Mouse (Mus musculus) ovary, postnatal 14 days (tissue): Measurements from ENCODE around the gene Esyt1.
A peak's percentile ranks its signal among the peaks of the same experiment; 100 is the strongest.
"Not testable (repeated sequence)": the region's sequence is repeated elsewhere in the genome, so short reads cannot be mapped to it uniquely, and the experiment has no call there.

ENCODE experiments used
- DNase-seq: peaks from one replicate; pipeline ENCODE4 v3.0.0; 2022; ENCODE audit warnings: low spot score

Esyt1 gene

DNA sequence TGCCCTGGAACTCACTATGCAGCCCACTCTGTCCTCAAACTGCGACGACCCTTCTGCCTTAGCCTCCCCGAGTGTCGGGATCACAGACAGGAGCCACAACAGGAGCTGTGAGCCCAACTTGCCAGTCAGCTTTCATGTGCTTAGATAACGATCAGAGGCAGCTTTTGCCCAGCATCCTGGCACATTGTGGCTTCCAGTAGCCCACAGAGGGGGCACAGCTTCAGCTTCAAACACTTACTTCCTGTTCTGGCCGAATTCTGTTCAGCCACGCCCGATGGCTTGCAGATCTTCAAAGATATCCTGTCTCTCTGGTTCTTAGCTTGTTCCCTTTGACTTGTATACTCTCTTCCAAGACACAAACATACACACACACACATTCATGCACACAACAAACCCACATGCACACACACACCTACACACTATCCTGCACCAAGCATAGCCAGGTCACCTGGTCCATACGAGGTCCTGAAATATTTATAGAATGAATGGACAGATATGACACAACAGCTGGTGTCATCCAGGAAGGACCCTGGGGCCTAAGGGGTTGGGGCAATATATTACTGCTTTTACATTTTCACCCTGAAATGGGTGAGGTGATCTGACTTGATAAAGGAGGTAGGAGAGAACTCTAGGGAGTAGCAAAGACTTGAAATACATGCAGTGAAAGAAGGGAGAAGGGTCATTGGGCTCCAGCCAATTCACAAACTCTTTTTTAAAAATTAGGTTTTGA is 20.9 kb downstream of the Esyt1 start:
- no peak for DNase-seq

DNA sequence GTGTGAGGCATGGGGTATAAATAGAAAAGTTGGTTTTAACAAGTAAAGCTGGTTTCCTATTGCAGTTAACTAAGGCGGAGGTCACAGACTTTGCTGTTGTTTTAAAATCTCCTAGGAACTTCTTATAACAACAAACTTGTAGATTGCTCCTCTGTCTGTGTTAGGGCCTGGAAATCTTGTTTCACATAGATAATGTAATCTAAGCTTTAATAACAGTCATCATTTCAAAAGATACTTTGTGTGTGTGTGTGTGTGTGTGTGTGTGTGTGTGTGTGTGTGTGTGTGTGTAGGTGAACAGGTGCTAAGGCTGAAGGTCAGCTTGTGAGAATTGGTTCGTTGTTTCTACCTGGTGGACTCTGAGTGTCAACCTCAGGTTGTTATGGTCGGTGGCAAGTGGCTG is 21.7 kb downstream of the Esyt1 start:
- no peak for DNase-seq

DNA sequence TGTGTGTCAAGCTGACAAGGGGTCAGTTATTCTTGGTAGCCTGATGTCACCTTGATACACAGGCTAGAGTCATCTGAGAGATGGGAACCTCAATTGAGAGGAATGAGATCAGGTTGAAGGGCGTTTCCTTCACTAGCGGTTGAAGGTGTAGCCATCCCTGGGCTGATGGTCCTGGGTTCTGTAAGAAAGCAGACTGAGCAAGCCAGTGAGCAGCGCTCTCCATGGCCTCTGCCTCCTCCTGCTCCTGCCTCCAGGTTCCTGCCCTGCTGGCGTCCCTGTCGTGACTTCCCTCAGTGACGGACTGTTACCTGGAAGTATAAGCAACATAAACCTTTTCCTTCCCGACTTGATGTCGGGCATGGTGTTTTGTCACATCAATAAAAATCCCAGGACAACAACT is 22.1 kb downstream of the Esyt1 start:
- DNase-seq = no peak

DNA sequence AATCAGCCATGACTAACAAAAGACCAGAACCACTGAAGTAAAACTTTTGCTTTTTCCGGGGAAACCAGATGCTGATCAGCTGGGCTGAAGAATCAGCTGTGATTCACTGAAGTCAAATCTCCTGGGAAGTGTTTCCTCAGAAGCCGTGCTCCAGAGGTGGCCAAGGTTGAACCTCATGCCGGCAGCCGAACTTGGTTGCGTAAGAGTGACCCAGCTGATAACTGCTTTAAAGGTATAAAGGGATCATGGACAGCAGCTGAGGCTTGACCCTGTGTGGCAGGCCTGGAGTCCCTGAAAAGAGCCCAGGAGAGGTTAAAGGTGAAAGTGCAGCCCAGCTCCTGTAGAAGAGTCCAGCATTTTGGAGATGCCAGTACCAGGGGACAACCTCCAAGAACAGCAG is 23.3 kb downstream of the Esyt1 start:
- DNase-seq = no peak

DNA sequence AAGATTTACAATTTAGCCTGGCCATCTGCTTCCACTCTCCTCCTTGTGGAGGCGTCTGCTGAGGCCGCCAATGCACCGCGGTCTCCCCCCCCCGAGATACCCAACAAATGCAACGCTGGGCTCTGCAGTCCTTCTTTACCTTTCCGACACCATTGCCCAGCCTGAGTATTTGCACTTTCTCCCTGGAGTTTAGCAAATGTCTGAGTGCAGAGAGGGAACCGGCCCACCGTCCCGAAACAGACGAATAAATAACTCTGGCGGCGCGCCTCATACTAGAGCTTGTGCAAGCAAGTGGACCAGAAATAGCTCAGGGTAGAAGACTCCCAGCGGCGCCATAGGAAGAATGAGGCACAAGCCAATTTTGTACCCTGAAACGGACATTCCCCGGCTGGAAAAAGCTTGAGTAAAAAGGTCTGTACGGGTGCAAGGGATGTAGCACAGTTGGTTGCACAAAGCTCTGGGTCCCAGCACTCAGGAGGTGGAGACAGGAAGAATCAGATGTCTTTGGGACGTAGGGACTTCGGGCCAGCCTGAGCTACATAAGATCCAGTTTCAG is 26.5 kb downstream of the Esyt1 start:
- DNase-seq = peak; percentile 49

DNA sequence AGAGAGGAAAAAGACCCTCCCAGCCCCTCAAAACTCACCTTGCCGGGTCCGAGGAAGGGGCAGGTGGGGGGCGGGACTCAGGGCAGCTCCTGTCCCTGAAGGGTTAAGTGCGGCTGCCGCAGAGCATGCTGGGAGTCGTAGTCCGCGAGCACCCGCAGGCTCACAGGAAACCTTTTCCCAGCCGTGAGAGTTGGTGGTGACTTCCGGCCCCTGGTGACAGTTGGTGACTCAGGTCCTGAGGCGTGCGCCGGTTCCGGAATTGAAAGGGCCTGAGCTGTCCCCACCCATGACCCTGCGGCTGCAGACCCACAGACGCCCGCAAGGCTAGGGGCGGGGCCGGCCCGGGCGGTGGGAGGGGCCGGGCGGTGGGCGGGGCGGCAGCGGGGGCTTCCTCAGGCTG is 27.1 kb downstream of the Esyt1 start, which contains the start of gene Myl6b:
Gene Myl6b (minus strand): TSS at position 96 of the 400 bp plus-strand sequence.
- peak; percentile 82 for DNase-seq

DNA sequence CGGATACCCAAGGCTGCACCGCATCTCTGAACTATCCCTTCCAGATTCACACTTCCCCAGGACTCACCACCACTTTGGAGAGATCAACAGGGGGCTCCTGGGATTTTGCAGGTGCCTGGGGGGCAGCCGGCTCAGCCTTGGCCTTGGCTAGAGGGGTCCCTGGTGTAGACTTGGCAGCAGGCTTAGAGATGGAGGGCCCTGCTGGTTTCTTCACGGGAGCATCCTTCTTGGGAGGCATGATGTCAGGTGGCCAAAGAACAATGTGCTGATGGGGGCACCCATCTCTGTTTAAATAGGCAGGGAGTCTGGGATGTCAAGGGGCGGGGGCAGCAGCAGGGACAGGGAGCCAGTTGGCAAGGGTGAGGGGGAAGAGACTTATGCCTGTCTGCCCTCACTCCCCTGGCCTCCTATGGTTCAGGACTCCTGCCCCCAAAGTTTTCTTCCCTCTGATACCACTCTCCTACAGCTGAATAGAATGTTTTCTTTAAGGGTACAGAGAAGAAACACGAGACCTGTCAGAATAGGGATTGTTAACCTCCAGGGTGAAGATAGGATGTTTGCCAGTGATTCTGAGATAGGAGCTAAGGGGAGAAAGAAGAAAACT is 28.4 kb downstream of the Esyt1 start:
- no peak for DNase-seq

DNA sequence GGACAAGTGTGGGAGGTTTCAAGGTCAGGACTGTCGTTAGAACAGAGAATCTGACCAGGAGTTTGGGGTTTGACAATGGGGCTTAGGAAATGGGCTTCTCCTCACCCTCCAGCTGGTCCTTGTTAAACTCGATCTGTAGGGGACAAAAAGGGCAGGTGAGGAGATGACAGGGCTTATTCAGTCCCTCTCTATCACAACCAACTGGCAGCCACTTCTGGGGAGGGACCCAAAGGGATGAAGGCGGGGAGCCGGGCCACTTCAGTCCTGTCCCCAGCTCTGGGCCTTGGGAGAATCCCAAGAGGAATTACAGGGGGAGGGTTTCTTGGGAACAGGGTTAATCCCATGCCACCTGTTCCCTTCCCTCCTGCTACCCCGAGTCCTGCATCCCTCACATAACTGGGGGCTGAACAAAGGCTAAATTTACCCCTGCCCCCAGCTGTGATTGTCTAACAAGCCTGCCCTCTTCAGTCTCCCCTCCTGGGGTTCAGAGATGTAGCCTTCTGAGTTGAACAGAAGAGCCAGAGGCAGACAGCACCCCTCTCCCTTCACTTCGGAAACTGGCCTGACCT is 29.1 kb downstream of the Esyt1 start:
- no peak for DNase-seq

DNA sequence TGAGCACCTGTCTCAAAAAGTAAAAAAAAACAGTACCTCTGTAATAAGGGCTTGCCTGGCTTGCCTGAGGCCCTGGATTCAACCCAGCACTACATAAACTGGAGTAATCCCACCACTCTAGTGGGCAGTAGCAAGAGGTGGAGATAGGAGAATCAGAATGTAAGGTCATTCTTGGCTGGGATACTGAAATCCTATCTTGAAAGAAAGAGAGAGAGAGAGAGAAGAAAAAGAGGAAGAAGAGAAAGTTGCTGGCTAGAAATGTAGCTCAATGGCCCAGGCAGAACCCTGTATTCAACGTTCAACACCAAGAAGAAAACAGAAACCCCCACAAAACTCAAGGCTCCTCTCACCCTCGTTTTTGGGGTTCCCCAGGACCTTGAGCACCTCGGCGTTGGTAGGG is 29.8 kb downstream of the Esyt1 start:
- no peak for DNase-seq

DNA sequence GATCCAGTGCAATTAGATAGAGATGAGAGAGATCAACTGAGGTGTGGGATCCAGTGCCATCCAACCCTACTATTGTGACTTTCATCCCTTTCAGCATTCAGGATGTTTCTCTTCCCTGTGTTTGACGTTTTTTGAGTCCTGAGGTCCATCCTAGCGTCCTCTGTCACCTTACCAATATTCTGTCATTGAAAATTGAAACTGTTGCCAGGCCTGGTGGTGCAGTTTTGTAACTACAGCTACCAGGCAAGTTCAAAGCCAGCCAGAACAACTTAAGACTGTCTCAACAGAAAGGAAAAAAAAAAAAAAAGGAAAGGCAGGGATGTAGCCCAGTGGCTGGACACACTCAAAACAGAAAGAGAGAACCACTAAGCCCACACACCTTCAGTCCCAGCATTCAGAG is 30.4 kb downstream of the Esyt1 start:
- DNase-seq = no peak

DNA sequence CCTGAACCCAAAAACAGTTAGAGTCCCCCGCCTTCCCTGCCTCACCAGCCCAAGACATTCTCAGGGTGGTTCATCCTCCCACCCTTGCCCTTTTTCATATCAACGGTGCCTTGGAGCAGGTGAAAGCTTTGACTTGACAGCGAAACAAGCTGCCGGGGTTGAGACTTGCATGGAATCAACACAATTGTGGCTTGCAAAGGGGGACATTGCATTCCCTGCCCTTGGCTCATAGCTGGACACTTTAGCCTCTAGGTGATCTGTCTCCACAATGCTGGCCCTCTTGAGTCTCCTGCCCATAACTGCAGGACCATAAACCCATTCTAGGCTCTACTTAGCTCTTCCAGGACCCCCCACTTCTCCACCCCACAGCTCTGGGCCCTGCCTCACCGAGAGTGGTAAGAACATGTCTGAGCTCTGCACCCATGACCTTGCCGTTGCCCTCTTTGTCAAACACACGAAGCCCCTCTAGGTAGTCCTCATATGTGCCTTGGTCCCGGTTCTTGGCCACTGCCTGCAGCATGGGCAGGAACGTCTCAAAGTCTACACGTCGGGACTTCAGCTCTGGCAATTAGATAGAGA is 30.9 kb downstream of the Esyt1 start:
- DNase-seq = no peak

DNA sequence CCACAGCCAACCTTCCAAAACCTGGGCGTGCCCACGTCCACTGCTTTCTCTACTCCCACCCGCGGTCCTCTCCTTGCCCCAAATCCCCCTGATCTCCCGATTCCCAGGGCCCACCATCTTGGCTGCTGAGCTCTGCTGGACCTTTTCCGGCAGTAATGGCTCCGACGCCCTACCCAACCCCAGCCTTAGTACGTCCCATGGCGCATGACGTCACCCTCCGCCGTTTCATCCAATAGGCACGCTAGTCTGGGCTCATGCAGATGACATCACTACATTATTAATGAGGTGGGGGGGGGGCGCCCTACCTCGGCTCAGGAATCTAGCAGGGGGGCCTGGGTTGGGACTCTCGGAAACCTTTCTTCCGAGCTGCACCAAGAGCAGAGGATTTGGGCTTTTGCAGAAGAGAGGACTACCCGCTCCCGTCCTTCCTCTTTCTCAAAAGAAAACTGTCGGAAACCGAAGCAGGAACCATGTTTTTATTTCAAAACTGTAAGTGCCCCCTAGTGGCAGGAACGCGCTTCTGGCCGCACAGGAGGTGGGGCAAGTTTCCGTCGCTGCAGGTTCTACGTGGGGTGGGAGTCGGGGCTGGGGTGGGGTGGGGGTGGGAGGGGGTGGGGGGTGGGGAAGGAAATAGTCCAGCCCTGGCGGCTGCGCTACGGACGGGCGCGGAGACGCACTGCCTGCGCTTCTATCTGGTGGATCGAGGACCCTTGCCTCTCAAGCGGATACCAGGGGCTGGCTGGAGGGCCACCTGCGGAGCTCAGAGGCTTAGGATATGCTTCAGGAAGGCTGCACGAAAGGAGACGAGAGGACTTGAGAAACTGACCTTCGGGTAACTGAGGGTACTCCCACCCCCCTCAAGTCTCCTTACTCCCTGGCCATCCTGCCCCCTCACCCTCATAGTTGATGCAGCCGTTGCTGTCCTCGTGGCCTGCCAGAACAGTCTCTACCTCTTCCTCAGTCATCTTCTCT is 31.7 kb downstream of the Esyt1 start, which contains the start of gene Myl6:
Gene Myl6 (minus strand): TSS at position 451 of the 972 bp plus-strand sequence.
- DNase-seq = peak; percentile 97

DNA sequence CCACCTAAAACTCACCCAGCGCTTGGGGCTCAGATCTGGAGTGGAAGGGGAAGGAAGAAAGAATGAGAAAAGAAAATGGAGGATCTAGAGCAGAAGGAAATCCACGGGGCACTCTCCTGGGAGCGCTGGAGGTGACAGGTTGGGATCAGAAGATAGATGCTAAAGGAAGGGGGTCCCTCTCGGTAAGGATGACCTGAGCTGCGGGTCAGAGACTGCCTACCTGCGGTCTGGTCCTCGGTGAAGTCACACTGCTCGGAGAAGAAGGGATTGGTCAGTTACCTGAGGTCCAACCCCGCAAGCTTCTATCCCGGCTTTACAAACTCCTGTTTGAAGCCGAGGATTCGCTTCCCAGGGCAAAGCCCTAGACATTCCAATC is 32.4 kb downstream of the Esyt1 start:
- peak; percentile 44 for DNase-seq

DNA sequence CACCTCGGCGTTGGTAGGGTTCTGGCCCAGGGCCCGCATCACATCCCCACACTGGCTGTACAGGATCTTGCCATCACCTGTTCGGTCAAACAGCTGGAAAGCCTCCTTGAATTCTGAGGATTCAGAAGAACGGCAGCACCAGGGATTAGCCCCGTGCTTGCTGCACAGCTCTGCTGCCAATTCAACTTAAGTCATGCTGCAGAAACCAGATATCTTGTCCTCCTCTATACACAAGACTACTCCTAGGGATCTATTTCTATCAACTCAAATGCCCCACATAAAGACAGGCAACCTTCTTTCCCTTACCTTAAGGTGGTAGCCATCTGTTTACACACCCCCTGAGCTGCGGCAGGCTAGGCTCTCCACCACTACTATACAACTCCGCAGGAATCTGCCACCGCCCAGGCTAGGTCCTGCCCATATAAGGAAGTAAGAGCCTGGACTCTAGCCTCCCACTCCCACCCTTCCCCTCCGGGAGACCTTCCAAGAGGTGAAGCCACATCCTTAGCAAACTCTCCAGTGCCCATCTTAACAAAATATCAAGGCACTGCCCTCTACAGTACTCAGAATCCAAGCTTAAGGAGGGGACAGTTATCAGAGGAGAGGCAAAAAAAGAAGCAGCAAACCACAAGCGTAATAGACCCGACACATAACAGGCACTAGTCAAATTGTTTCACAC is 32.9 kb downstream of the Esyt1 start:
- DNase-seq = peak; percentile 63

DNA sequence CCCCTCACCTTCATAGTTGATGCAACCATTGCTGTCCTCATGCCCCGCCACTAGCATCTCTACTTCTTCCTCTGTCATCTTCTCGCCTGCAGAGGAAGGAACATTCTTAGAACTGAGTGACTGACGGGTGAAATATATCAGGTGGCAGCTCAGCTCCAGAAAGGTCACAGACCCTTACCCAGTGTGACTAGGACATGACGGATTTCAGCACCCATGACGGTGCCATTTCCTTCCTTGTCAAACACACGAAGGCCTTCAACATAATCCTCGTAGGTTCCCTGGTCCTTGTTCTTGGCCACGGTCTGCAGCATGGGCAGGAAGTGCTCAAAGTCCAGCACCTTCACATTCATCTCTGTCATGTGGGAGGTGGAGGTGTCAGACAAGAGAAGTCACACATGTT is 33.6 kb downstream of the Esyt1 start:
- DNase-seq = not testable (repeated sequence)

DNA sequence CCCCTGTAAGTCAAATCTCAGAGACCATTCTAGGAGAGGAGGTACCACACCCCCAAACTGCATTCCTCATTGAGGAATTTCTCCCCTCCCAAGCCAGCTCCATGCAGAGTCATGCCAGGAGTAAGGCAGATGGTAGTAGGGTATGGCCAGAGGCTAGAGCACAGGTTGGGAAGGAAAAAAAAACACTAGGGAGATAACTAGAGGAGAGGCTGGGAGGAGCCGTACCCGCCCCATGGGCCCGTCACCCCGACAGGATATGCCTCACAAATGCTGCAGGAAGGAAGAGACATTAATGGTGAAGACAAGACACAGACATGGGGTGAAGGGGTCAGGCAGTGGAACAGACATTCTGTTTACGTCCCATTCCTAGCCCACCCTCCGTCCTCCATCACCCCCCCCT is 34.2 kb downstream of the Esyt1 start:
- DNase-seq = no peak

DNA sequence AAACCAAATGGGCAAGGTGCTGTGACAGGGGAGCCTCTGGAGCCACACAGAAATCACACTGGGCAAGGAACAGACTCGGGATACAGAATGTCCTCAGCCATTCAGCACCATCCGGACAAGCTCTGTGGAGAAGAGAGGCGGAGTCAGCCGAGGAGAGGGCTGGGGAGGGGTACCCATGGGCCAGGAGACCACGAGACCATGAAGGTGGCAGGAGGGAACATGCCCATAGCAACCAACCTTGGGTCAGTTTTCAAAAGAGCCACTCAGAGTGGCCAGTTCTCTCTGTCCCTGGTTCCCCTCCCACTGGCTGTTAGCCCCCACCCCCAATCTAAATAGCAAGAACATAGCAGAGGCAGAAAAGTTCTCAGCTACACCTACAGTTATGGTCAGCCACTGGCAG is 34.8 kb downstream of the Esyt1 start:
- no peak for DNase-seq

DNA sequence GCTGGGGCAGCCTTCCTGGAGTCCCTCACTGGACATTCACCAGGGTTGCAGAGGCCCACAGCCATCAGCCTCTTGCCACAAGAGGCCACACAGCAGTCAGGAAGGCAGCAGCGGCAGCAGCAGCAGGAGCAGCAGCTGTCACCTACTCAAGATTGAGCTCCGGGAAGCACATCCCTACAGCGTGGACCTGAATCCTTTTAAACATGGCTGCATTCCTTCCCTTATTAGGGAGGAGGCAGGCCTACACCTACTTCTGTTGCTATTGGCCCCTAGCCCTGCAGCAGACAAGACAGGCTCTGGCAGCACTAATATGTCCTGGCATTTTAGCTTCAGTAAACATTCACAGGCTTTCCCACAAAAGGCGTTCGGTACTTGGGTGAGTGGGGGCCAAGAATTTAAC is 35.4 kb downstream of the Esyt1 start:
- DNase-seq = no peak

DNA sequence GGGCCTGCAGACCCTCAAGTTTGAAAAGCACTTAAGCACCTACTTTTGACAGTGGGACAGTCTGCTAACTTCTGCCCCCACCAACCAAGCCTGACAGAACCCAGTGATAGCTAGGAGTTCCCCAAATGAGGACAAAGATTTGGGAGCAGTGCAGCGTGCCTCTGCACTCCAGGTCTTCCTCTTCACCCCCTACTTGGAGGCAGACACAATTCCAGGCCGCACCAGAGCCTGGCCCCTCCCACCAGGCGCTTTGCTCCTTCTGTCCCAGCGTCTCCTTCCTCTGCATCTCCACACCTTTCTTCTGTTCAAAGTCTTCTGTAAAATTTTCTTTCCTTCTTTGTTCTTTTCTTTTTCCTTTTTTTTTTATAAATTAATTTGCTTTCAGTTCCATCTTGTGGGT is 35.9 kb downstream of the Esyt1 start:
- DNase-seq = no peak

DNA sequence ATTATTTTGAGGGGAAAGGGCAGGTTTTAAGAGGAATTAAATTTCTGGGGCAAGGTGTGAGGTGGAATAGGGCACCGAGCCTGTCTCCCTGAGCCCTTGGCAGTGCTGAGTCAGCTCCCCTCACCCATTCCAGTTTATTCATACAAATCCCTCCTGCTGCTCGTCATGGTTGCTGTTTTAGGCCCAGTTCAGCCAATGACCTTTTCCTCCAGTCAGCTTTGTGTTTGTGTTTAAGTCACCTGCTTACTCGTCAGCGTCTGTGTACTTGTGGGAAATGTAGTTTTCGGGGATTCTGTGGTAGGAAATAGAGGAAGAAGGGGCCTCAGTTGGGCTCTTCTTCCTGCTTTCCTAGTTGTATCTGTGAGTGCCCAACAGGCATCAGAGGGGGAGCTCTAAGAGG is 36.3 kb downstream of the Esyt1 start:
- DNase-seq = no peak

DNA sequence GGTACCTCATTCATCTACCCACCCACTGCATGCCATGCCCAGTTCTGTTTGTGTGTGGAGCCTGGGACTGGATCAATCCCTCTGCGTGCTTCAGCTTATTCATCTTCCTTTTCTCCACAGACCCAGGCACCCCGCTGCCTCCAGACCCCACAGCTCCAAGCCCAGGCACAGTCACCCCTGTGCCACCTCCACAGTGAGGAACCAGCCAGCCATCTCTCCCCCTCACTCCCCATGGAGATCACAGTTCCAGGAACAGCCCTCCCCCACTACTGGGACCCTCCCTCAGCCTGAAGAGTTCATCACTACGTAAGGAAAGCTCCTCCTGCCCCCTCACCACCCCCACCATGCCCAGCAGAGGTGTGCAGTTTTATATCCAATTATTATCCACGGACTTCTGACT is 36.9 kb downstream of the Esyt1 start:
- no peak for DNase-seq
